Mouse (Mus musculus): ENCODE data around the gene Mrpl1. TPM values are rescaled to one million over a fixed set of nuclear protein-coding genes. Genes with fewer than 3 reads are reported as not detected.

The Mrpl1 gene
- polyA plus RNA-seq (2016; fragmentation: Nextera tagmentation; extraction: Ambion mirVana), result 24.8 and 27.5 TPM in 2 replicates

DNA sequence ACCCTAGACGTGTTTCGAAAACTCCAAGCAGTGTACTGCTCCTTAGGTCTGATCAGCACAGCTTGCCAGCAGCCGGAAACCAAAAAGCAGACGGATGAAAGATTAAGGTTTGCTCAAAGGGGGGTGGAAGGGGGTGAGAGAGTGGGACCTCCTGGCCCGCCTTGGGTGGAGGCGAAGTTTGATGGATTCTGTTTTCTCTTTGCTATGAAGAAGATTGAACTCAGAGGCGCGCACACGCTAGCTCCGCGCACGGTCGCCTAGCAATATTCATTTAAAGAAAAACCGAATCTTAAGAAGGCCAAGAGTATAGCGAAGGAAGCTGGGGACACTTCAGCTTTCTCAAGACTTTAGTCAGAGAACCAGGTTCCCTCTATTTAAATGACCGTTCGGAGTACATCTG, at the start of gene Mrpl1:
Mrpl1 (plus strand) TSS at position 35 of the 400 bp plus-strand sequence.
- peak within 1 kb of the TSS; percentile 87 for H3K27ac ChIP-seq
- peak within 1 kb of the TSS; percentile 78 for H3K4me3 ChIP-seq (replicated peaks)
- WGBS, result 3% methylated on average over 17 of the region's 17 CpGs
- H3K36me3 ChIP-seq, result peaks cover 7% of the 10 kb centered on the region
- H3K27me3 ChIP-seq, result no peaks in the 10 kb centered on the region
- H3K4me2 ChIP-seq, result peak within 1 kb of the TSS; percentile 76
- H3K9me3 ChIP-seq, result no peaks in the 10 kb centered on the region
- peak within 1 kb of the TSS; percentile 72 for H3K9ac ChIP-seq (replicated peaks)
- ATAC-seq (ENCODE audit: insufficient number of reproducible peaks, insufficient read depth, low FRiP score, low TSS enrichment, low read depth), result peak; percentile 80
- H3K4me1 ChIP-seq (replicated peaks), result peaks cover 12% of the 10 kb centered on the region

DNA sequence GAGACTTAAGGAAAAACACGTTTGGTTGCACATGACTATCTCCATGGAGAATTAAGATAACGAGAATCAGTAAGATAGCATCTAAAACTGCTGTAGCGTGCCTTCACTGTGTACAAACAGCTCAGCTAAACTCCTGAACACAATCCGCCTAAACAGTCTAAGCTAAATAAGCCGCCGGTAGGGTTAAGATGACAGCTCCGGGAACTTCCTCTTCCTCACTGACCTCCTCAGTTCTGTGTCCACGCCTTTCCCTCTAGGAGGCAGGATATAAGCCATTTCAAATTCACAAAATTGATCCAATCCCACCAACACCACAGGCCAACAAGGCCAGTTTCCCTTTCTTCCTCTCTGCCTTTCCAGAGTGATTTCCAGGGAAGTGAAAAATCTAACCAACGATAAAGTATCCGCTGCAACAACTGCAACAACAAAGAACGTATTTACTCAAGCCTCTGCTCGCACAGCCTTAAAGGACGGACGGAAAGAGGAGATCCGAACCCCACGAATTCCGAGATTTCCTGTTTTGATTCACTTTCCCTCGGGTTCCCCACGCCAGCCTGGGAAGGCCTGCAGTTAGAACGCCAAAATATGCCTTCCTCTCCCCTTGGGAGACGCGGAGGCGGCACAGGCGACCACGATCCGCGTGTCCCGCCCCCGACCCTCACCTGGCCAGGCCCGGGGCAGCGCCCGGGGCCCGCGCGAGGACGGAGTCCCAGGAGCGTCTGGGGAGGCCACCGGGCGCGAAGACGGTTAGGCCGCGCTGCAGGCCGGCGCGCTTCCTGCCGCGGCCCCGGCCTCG, 48.6 kb upstream of the Mrpl1 start:
- Histone ChIP-seq H3K4me2 (peak overlapping the region; percentile 64), H3K4me3 (replicated peaks) (peak overlapping the region; percentile 91), H3K27me3 (no peaks in the 10 kb centered on the region), H3K4me1 (replicated peaks) (peaks cover 18% of the 10 kb centered on the region), H3K36me3 (no peaks in the 10 kb centered on the region), H3K27ac (peak overlapping the region; percentile 100), H3K9ac (replicated peaks) (peak overlapping the region; percentile 99), H3K9me3 (no peaks in the 10 kb centered on the region)
- WGBS, result under 1% methylated on average over 50 of the region's 50 CpGs
- no peak for ATAC-seq (ENCODE audit: insufficient number of reproducible peaks, insufficient read depth, low FRiP score, low TSS enrichment, low read depth)

DNA sequence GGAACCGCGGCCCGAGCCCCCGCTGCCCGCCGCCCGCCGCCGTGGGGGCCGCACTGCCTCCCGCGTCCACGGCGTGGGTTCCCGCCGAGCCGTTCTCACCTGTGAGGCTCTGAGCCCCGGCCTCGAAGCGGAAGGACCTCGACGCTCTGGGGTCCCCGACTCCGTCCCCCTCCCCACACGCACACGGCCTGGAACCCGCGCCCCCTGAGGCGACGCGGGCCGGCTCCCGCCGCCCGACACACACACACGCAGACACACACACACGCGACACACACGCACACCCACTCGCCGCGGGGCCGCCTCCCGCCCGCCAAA, 48.1 kb upstream of the Mrpl1 start:
- Histone ChIP-seq H3K27ac (peak overlapping the region; percentile 100), H3K4me3 (replicated peaks) (peak overlapping the region; percentile 91), H3K36me3 (no peaks in the 10 kb centered on the region), H3K9ac (replicated peaks) (peak overlapping the region; percentile 99), H3K4me1 (replicated peaks) (peaks cover 18% of the 10 kb centered on the region), H3K9me3 (no peaks in the 10 kb centered on the region), H3K27me3 (no peaks in the 10 kb centered on the region), H3K4me2 (peak overlapping the region; percentile 64)
- ATAC-seq (ENCODE audit: insufficient number of reproducible peaks, insufficient read depth, low FRiP score, low TSS enrichment, low read depth), result peak; percentile 54; the same call in 1 of the 2 replicates
- WGBS, result under 1% methylated on average over 31 of the region's 45 CpGs

DNA sequence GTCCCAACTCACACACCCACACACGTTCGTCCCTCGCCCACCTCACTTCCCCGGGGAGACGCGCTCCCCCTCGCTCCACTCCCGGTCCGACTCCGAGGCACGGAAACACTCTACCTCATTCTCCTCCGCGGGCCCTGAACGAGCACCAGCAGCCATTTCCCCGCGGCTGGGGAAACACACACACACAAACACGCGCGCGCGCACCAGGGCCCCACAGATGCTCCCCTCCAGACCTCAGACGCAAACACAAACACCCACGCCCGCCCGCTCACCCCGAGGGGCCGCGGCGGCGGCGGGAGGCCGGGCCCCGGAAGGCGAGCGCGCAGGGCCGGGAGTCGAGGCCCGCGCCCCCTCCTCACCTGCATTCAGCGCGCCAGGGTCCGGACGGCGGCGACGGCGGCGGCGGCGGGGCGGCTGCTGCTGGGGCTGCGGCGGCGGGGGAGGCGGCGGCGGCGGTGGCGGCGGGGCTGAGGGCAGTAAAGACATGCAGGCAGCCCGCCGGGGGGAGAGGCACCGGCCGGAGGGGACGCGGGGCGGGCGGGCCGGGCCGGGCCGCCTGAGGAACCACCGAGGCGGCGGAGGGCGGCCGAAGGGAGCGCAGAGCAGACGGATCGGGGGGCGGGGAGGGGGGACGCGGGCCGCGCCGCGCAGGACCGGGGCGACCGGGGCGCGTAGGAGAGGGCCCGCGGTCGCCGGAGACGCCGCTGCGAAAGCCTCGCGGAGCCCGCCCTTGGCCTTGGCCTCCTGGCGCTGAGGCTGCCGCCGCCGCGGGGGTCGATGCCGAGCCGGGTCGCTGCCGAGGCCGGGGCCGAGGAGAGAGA, 47.5 kb upstream of the Mrpl1 start:
- Histone ChIP-seq H3K4me2 (peak overlapping the region; percentile 64), H3K4me1 (replicated peaks) (peaks cover 18% of the 10 kb centered on the region), H3K27ac (peak overlapping the region; percentile 100), H3K9ac (replicated peaks) (peak overlapping the region; percentile 99), H3K9me3 (0 out of 2 replicates have a peak, but pooled peaks cover 2% of the 10 kb centered on the region), H3K27me3 (no peaks in the 10 kb centered on the region), H3K4me3 (replicated peaks) (peak overlapping the region; percentile 91), H3K36me3 (no peaks in the 10 kb centered on the region)
- ATAC-seq (ENCODE audit: insufficient number of reproducible peaks, insufficient read depth, low FRiP score, low TSS enrichment, low read depth), result peak; percentile 53; the same call in 1 of the 2 replicates
- 1% methylated on average over 104 of the region's 114 CpGs for WGBS

DNA sequence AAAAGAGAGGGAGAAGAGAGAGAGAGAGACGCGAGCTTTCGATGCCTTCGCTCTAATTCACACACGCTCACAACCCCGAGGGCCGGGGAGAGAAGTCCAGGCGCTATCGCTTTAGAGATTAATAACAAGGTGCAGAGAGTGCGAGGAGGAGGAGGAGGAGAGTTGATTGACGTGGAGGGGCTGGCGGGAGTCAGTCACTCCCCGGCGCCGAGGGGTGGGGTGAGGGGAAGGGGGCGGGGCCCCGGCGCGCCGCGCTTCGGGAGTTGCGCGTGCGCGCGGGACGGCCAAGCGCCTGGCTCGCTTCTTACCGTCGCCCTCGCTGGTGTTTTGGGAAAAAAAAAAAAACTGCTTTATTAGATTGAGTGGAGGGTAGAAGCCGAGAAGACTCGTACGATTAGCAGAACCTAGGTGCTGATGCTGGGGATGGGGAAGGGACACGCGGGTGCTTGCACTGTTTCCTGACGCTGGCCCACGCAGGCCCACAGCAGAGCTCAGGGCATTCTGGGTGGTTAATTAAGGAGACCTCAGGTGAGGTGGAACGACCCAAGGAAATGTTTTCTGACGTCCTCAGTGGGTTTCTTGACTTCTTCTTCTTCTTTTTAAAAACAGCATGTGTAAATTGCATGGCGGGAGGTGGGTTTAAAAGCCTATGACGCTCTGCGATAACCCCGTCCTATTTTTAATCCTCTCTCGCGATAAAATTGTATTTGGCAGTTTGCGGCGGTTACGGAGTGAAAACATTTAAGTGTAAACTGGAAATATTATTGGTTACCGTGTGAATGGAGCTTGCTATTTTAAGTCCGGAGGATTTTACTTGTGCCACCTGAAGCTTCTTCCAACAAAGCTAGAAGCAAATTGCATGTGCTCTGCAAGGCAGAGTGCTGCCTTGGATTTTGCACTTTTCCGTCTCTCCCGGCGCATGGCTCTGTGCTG, 46.6 kb upstream of the Mrpl1 start:
- Histone ChIP-seq H3K9me3 (0 out of 2 replicates have a peak, but pooled peaks cover 3% of the 10 kb centered on the region), H3K27ac (peak overlapping the region; percentile 100), H3K4me2 (peak overlapping the region; percentile 64), H3K9ac (replicated peaks) (peak overlapping the region; percentile 99), H3K27me3 (no peaks in the 10 kb centered on the region), H3K4me1 (replicated peaks) (peaks cover 18% of the 10 kb centered on the region), H3K36me3 (no peaks in the 10 kb centered on the region), H3K4me3 (replicated peaks) (peak overlapping the region; percentile 91)
- ATAC-seq (ENCODE audit: insufficient number of reproducible peaks, insufficient read depth, low FRiP score, low TSS enrichment, low read depth), result peak; percentile 80
- WGBS, result under 1% methylated on average over 56 of the region's 56 CpGs

DNA sequence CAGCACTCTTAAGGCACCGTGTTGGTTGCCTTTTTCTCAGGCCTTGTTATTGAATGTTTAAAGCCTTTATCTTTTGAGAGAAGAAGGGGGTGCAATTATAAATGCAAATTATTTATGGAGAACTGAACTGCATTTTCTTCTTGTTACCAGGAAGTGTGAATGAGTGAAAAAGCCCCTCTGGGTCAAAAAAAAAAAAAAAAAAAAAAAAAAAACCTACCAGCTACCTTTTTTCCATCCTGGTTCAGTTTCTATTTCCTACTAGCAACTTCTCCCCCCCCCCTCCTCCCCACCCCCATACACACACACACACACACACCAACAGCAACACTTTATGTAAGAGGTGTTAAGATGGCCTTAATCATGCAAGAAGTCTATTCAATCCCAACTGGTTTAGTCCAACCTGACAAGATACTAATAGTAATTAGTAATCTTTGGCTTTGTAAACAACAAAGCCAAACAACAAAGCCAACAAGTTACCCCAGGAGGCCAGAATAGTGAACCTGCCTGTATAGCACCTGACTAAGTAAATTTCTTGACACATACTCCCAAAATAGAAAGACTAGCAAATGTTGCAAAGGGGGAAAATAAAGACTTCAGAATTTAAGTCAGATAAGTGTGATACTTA, 45.8 kb upstream of the Mrpl1 start:
- no peak for ATAC-seq (ENCODE audit: insufficient number of reproducible peaks, insufficient read depth, low FRiP score, low TSS enrichment, low read depth)
- Histone ChIP-seq H3K4me2 (peak overlapping the region; percentile 64), H3K36me3 (no peaks in the 10 kb centered on the region), H3K9ac (replicated peaks) (peak overlapping the region; percentile 99), H3K4me1 (replicated peaks) (peaks cover 18% of the 10 kb centered on the region), H3K27me3 (no peaks in the 10 kb centered on the region), H3K9me3 (0 out of 2 replicates have a peak, but pooled peaks cover 3% of the 10 kb centered on the region), H3K27ac (peak overlapping the region; percentile 100), H3K4me3 (replicated peaks) (peak overlapping the region; percentile 91)
- WGBS, result 2% methylated on average over 1 of the region's 1 CpGs

DNA sequence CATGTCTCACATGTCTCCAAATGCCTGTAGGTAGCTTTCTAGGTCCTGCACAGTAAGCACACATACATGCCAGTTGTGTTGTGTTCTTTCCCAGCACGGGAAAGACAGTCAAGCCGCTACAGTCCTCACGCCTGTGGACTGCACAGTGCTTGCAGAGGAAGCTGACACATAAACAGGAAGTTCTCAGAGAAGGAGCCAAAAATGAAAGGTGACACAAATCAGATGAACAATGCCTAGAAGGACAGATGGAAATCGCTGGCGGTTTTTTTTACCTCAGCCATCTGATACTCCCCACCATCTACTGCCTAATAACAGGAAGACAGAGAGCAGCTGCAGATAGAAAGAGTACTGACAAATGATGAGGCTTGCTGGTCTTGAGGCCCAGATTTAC, 45.3 kb upstream of the Mrpl1 start, which contains the start of gene Cnot6l:
Cnot6l (minus strand) TSS at position 151 of the 391 bp plus-strand sequence.
- H3K9ac ChIP-seq (replicated peaks), result peak within 1 kb of the TSS; percentile 99
- ATAC-seq (ENCODE audit: insufficient number of reproducible peaks, insufficient read depth, low FRiP score, low TSS enrichment, low read depth), result no peak
- H3K36me3 ChIP-seq, result no peaks in the 10 kb centered on the region
- H3K27ac ChIP-seq, result peak within 1 kb of the TSS; percentile 100
- H3K9me3 ChIP-seq, result 0 out of 2 replicates have a peak, but pooled peaks cover 3% of the 10 kb centered on the region
- 37% methylated on average over 5 of the region's 5 CpGs for WGBS
- peak within 1 kb of the TSS; percentile 64 for H3K4me2 ChIP-seq
- H3K27me3 ChIP-seq, result no peaks in the 10 kb centered on the region
- H3K4me3 ChIP-seq (replicated peaks), result peak within 1 kb of the TSS; percentile 91
- H3K4me1 ChIP-seq (replicated peaks), result peaks cover 18% of the 10 kb centered on the region

DNA sequence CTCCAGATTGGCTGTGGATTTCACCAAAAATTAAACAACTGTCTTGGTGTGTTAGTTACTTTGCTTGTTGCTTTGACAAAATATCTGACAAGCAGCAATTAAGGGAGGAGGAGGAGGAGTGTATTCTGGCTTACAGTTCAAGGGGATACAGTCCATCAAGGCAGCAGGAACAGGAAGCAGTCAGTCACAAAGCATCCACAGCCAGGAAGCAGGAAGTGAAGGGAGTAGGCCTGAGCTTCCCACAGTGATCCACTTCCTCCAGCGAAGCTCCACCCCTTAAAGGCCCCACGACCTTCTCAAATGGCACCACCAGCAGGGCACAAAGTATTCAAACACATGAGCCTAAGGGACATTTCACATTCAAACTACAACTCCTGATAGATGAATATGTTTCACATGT, 42.5 kb upstream of the Mrpl1 start:
- no peaks in the 10 kb centered on the region for H3K36me3 ChIP-seq
- ATAC-seq (ENCODE audit: insufficient number of reproducible peaks, insufficient read depth, low FRiP score, low TSS enrichment, low read depth), result no peak
- H3K4me1 ChIP-seq (replicated peaks), result peaks cover 8% of the 10 kb centered on the region; the same call in 1 of the 2 replicates
- H3K9ac ChIP-seq (replicated peaks), result no peak overlapping the region
- H3K9me3 ChIP-seq, result 0 out of 2 replicates have a peak, but pooled peaks cover 3% of the 10 kb centered on the region
- WGBS, result 79% methylated on average over 2 of the region's 2 CpGs
- no peak overlapping the region for H3K4me2 ChIP-seq
- no peak overlapping the region for H3K27ac ChIP-seq
- no peak overlapping the region for H3K4me3 ChIP-seq (replicated peaks)
- H3K27me3 ChIP-seq, result no peaks in the 10 kb centered on the region

DNA sequence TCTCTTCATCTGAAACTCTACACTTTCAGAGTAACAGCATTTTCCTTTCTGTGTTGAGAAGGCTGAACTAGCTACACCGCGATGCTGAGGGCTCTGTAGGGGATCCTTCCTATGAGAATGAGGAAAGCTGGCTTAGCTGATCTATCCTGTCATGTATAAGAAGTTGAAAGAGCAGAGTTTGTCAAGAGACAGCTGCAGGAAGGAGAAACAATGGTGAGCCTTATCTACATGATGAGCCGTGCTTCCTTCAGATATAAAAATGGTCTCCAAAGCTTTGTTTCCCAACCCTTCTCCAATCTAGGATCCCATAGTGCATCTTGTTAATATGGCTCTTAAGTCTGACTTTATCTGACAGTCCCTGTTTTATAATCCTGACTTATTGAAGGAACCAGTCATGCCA, 38.9 kb upstream of the Mrpl1 start:
- Histone ChIP-seq H3K27ac (no peak overlapping the region), H3K27me3 (no peaks in the 10 kb centered on the region), H3K4me3 (replicated peaks) (no peak overlapping the region), H3K9me3 (0 out of 2 replicates have a peak, but pooled peaks cover 3% of the 10 kb centered on the region), H3K4me1 (replicated peaks) (no peaks in the 10 kb centered on the region), H3K36me3 (no peaks in the 10 kb centered on the region), H3K9ac (replicated peaks) (no peak overlapping the region), H3K4me2 (no peak overlapping the region)
- no peak for ATAC-seq (ENCODE audit: insufficient number of reproducible peaks, insufficient read depth, low FRiP score, low TSS enrichment, low read depth)
- 80% methylated on average over 3 of the region's 3 CpGs for WGBS

DNA sequence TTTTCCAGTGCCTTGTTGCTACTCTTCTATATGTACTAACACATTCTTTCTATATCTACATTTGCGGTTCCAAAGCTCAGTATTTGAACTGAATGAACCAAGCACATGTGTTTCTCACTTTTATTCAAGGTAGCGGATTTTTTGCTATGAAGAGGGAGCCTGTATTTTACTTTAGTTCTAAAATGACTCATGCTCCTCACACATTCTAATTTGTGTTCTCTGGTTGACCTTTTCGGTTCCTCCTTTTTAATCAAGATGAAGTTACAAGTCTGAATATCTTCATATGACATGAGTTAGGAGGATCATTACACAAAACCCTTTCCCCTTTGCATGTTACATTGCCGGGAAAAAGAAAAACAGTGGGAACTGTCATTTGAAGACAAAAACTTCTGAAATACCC, 37.5 kb upstream of the Mrpl1 start:
- 89% methylated on average over 4 of the region's 4 CpGs for WGBS
- no peak overlapping the region for H3K27ac ChIP-seq
- ATAC-seq (ENCODE audit: insufficient number of reproducible peaks, insufficient read depth, low FRiP score, low TSS enrichment, low read depth), result no peak

More for the DNA sequence above, 37.5 kb upstream of the Mrpl1 start:
- Histone ChIP-seq H3K9ac (replicated peaks) (no peak overlapping the region), H3K27me3 (no peaks in the 10 kb centered on the region), H3K9me3 (0 out of 2 replicates have a peak, but pooled peaks cover 1% of the 10 kb centered on the region), H3K4me2 (no peak overlapping the region), H3K4me1 (replicated peaks) (0 out of 2 replicates have a peak, but pooled peaks cover 4% of the 10 kb centered on the region), H3K4me3 (replicated peaks) (no peak overlapping the region), H3K36me3 (no peaks in the 10 kb centered on the region)
